In the genomic region with DNA sequence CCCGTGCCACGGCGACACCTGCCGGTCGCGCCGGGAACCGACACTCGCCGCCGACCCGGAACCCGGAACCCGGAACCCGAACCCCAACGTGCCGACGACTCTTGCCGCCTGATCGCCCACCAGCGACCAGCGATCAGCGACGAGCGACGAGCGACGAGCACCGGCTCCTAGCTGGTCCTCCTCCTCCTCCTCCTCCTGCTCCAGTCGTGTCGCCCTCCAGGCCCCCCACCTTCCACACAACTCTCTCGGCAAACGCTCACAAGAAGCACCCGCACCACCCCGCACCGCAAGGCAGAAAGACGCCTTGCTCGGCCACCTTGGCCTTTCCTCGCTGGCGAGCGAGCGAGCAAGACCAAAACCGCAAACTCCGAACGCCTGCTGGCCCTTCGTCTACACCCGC, we compare ENCODE assay signal across 8 mouse cellular contexts.
DNase-seq lines count a peak whose midpoint lies in the region; ATAC-seq and TF ChIP-seq lines count a peak whose summit lies in the region.
"Not testable (repeated sequence)": the region's sequence is repeated elsewhere in the genome, so short reads cannot be mapped to it uniquely, and the experiment has no call there.

No protein-coding gene starts in this region.

- not testable (repeated sequence) for TF ChIP-seq POLR2A in olfactory bulb, adult 2 months (IDR thresholded peaks at IDR 0.05; ENCODE audit: insufficient read depth, low read depth, low read length)

- H3K36me3 ChIP-seq in hindbrain, embryonic 16.5 days (ENCODE audit: control insufficient read depth, insufficient read depth, low read length); limb, embryonic 11.5 days (ENCODE audit: control insufficient read depth, insufficient read depth, low read length): not testable (repeated sequence)

- not testable (repeated sequence) for TF ChIP-seq CTCF in gastrocnemius, adult 2 months (IDR thresholded peaks at IDR 0.05); olfactory bulb, adult 2 months (IDR thresholded peaks at IDR 0.05; ENCODE audit: insufficient read depth, low read depth, low read length)

- not testable (repeated sequence) for H3K4me1 ChIP-seq in hindbrain, embryonic 16.5 days (ENCODE audit: control insufficient read depth, insufficient read depth, low read depth, low read length); limb, embryonic 11.5 days (ENCODE audit: control insufficient read depth, insufficient read depth, low read length); olfactory bulb, adult 2 months (ENCODE audit: control insufficient read depth, insufficient read depth, low read length)

- ATAC-seq in hindbrain, embryonic 16.5 days; limb, embryonic 11.5 days (ENCODE audit: insufficient number of reproducible peaks, low FRiP score, low TSS enrichment, low read depth): not testable (repeated sequence)

- intact Hi-C loops in gastrocnemius, adult 2 months (cut with DNase I): not testable (repeated sequence)

- peak overlapping the region; percentile 38; the same call in 1 of the 2 replicates for H3K9ac ChIP-seq in hindbrain, embryonic 16.5 days (ENCODE audit: low read depth, low read length)
- not testable (repeated sequence) for H3K9ac ChIP-seq in limb, embryonic 11.5 days (ENCODE audit: low read length)

- H3K27ac ChIP-seq in gastrocnemius, adult 2 months: 0 out of 2 replicates have a peak overlapping the region, but pooled peaks have one; percentile 43
- not testable (repeated sequence) for H3K27ac ChIP-seq in hindbrain, embryonic 16.5 days (ENCODE audit: low read depth, low read length); limb, embryonic 11.5 days (replicated peaks; ENCODE audit: low read depth, low read length)
- peak overlapping the region; percentile 62; the same call in 1 of the 2 replicates for H3K27ac ChIP-seq in olfactory bulb, adult 2 months (ENCODE audit: insufficient read depth, low read depth, low read length)

- not testable (repeated sequence) for H3K9me3 ChIP-seq in hindbrain, embryonic 16.5 days (ENCODE audit: control insufficient read depth, low read length); limb, embryonic 11.5 days (ENCODE audit: control insufficient read depth, low read length)

- peak; percentile 27 for DNase-seq in ZHBTc4 (ENCODE audit: low read depth, low spot score)
- peak; percentile 20 for DNase-seq in embryo, embryonic 10 days (ENCODE audit: low spot score)
- DNase-seq in gastrocnemius, adult 2 months: not testable (repeated sequence)
- peak; percentile 29 for DNase-seq in limb, embryonic 11.5 days (ENCODE audit: low spot score)
- DNase-seq in lung, postnatal 10 days: peak; percentile 6
- DNase-seq in thymus, postnatal 4 days: peak; percentile 29

- H3K27me3 ChIP-seq in hindbrain, embryonic 16.5 days (replicated peaks; ENCODE audit: control insufficient read depth, insufficient read depth, low read length); limb, embryonic 11.5 days (ENCODE audit: control insufficient read depth, insufficient read depth, low read length): not testable (repeated sequence)

- peak overlapping the region; percentile 68 for H3K4me3 ChIP-seq in gastrocnemius, adult 2 months
- peak overlapping the region; percentile 40 for H3K4me3 ChIP-seq in hindbrain, embryonic 16.5 days (ENCODE audit: low read length)
- H3K4me3 ChIP-seq in limb, embryonic 11.5 days (ENCODE audit: low read depth, low read length): 0 out of 2 replicates have a peak overlapping the region, but pooled peaks have one; percentile 17
- H3K4me3 ChIP-seq in olfactory bulb, adult 2 months (ENCODE audit: insufficient read depth, low read depth, low read length): peak overlapping the region; percentile 66

- 9% methylated on average over 17 of the region's 47 CpGs for WGBS in hindbrain, embryonic 16.5 days
- 4% methylated on average over 13 of the region's 47 CpGs for WGBS in limb, embryonic 11.5 days
- 6% methylated on average over 22 of the region's 47 CpGs for WGBS in olfactory bulb, adult 2 months

- peak overlapping the region; percentile 37; the same call in 1 of the 2 replicates for H3K4me2 ChIP-seq in hindbrain, embryonic 16.5 days (ENCODE audit: low read length)
- H3K4me2 ChIP-seq in limb, embryonic 11.5 days (ENCODE audit: low read depth, severe bottlenecking): peak overlapping the region; percentile 33; the same call in 1 of the 2 replicates

Comparison
In these comparisons a context has a peak if more than half of its experiments do, and no peak if none do; other contexts are left out.
1. H3K4me3 ChIP-seq: peak in every context shown above with its lines; median percentile 68 in gastrocnemius, adult 2 months; 66 in olfactory bulb, adult 2 months; 40 in hindbrain, embryonic 16.5 days; 17 in limb, embryonic 11.5 days.